Mouse (Mus musculus) C2C12 (cell line): Measurements from ENCODE around the gene Olfr510.

ENCODE experiments used
- CEBPB ChIP-seq: IDR thresholded peaks from one replicate; pipeline ENCODE4 v1.6.1; 2011; ENCODE audit warnings: low read depth, mild to moderate bottlenecking, control low read depth, moderate library complexity
- CTCF ChIP-seq: IDR thresholded peaks from one replicate; pipeline ENCODE4 v1.5.1; 2011; ENCODE audit not compliant: control insufficient read depth, insufficient read depth, insufficient read length
- MAX ChIP-seq: IDR thresholded peaks from one replicate; pipeline ENCODE4 v1.6.1; 2011; ENCODE audit warnings: mild to moderate bottlenecking, control low read depth
- MYOD1 ChIP-seq: IDR thresholded peaks from one replicate; pipeline ENCODE4 v1.6.1; 2011; ENCODE audit warnings: low read depth; ENCODE audit not compliant: control insufficient read depth, insufficient read length

GRCm38 (mm10) chr7:108713020-108713419, 46.8 kb downstream of the Olfr510 start, which contains the start of gene Olfr512:
- TF ChIP-seq CTCF (no peak), MAX (no peak), CEBPB (no peak), MYOD1 (no peak)
